Mouse (Mus musculus) G1E (cell line): ENCODE measurements around the gene Syvn1. TPM values are rescaled to one million over a fixed set of nuclear protein-coding genes. Genes with fewer than 3 reads are reported as not detected.

Experiments used
- ATAC-seq: 2 replicates; pipeline ENCODE4 v1.8.0; 2016; ENCODE audit warnings: mild to moderate bottlenecking; ENCODE audit not compliant: insufficient number of reproducible peaks, poor library complexity, low FRiP score, severe bottlenecking; ENCODE audit errors: extremely low read depth
- DNase-seq: peaks from one replicate; pipeline ENCODE4 v3.0.0; 2012; ENCODE audit warnings: low spot score
- H3K27me3 ChIP-seq: 2 replicates; pipeline ENCODE4 v1.6.1; 2012; ENCODE audit warnings: mild to moderate bottlenecking, low read length, inconsistent platforms; ENCODE audit not compliant: insufficient read depth
- H3K36me3 ChIP-seq: replicated peaks from 2 replicates; pipeline ENCODE3; 2012; ENCODE audit warnings: mild to moderate bottlenecking, inconsistent platforms
- H3K4me1 ChIP-seq: 2 replicates; pipeline ENCODE4 v1.6.1; 2012; ENCODE audit warnings: low read depth, low read length, inconsistent platforms, mixed read lengths; ENCODE audit not compliant: insufficient read depth
- H3K4me3 ChIP-seq: 2 replicates; pipeline ENCODE4 v1.5.1; 2012; ENCODE audit warnings: low read depth, mild to moderate bottlenecking, inconsistent platforms, low read length, moderate library complexity, mixed read lengths
- H3K9me3 ChIP-seq: replicated peaks from 2 replicates; pipeline ENCODE4 v1.6.1; 2012; ENCODE audit warnings: inconsistent platforms
- CTCF ChIP-seq: IDR thresholded peaks from 2 replicates; pipeline ENCODE4 v1.5.1; 2012; ENCODE audit warnings: low read depth, low read length, inconsistent platforms, mixed read lengths
- GATA1 ChIP-seq: IDR thresholded peaks from 2 replicates; pipeline ENCODE4 v1.6.1; 2012; ENCODE audit warnings: borderline replicate concordance, low read length, inconsistent platforms, mixed read lengths
- GATA2 ChIP-seq: IDR thresholded peaks from 2 replicates; pipeline ENCODE4 v1.6.1; 2012; ENCODE audit warnings: low read depth, low read length, inconsistent platforms, borderline replicate concordance
- POLR2AphosphoS5 ChIP-seq: IDR thresholded peaks from 2 replicates; pipeline ENCODE4 v1.6.1; 2012; ENCODE audit warnings: low read depth, low read length, inconsistent platforms; ENCODE audit not compliant: insufficient replicate concordance
- TAL1 ChIP-seq: conservative IDR thresholded peaks from 2 replicates; pipeline ENCODE4 v1.6.1; 2012; ENCODE audit warnings: low read depth, low read length, inconsistent platforms, mixed read lengths
- polyA plus RNA-seq: library from polyadenylated mRNA; stranded (reverse); fragments of >175 nt; gene quantifications from 2 replicates; pipeline ENCODE4 v1.2.3, GENCODE M21; 2012
- total RNA-seq, 2 experiments: library from RNA; stranded (forward) in 1 of 2; stranded (reverse) in 1 of 2; fragments of 200-1000 nt in 1 of 2; fragments of >200 nt in 1 of 2; fragmentation: Nextera tagmentation in 1 of 2; gene quantifications; 2 replicates each; pipeline ENCODE4 v1.2.3; 2014 to 2017

Syvn1 gene
- total RNA-seq (2014; fragmentation: Nextera tagmentation) (27.0 and 39.7 TPM in 2 replicates), total RNA-seq (2017) (4.8 and 5.9 TPM in 2 replicates), polyA plus RNA-seq (78.2 and 84.1 TPM in 2 replicates)

DNA sequence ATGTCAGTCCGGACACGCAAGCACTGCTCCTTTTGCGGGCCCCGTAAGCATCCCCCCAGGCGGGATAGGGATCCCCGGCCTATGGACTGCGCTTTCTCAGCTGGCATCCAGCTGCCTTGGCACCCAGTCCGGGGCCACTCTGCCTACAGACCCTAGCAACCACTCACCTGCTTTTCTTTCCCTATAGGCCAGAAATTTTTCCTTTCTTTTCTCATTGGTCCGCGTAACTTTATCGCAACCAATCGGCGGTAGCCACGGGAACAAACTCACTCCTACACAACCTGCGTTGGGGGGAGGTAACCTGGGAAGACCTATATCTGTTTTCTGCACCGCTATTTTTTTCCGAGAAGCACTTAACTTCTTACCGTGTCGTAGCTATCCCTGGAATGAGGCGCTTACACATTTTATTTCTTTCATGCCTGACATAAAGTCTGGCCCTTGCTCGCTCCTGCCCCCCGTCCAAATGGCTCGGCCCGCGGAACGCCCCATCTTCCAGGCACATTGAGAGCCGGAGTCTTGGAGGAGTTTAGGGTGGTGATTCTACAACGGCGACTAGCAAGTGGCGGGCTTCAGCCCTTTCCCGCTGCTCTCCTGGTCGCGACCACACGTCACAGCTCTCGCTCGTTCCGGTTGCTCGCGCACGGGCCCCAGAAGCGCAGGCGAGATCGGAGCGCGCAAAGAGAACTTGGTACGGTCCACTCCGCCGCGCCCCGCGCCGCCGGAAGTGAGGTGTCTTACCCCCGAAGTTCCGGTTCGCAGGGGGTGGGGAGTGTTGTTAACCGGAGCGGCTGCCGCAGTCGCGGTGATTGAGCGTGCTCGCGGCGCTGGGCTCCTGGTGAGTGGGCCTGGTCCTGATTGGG lies at the start of gene Syvn1:
Gene Syvn1 (plus strand): TSS at position 283 of the 860 bp plus-strand sequence.
- Histone ChIP-seq H3K36me3 (peaks cover 55% of the 10 kb centered on the region), H3K27me3 (no peaks in the 10 kb centered on the region), H3K4me1 (peaks cover 60% of the 10 kb centered on the region), H3K9me3 (no peaks in the 10 kb centered on the region), H3K4me3 (peak within 1 kb of the TSS; percentile 90)
- DNase-seq (peak; percentile 92), ATAC-seq (peak; percentile 92)
- TF ChIP-seq GATA2 (no peak), TAL1 (no peak), GATA1 (no peak), POLR2AphosphoS5 (no peak), CTCF (no peak)

DNA sequence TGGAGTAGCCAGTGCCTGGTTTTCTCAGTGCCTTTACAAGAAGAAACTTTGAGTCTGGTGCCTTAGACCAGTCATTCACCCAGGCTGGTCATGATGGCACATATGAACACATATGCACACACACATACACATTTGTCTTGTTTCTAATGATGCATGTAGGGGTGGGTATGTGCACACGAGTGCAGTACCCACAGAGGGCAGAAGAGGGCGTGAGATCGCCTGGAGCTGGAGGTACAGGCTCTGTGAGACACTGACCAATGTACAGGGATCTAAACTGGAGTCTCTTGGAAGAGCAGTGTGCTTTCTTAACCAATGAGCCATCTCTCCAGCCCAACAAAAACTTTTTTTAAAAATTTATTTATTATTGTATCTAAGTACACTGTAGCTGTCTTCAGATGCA lies 48.2 kb upstream of the Syvn1 start:
- H3K4me3 ChIP-seq: no peak overlapping the region
- no peak for DNase-seq
- H3K27me3 ChIP-seq: no peaks in the 10 kb centered on the region
- no peak for ATAC-seq
- H3K9me3 ChIP-seq: no peaks in the 10 kb centered on the region
- peaks cover 89% of the 10 kb centered on the region for H3K36me3 ChIP-seq
- H3K4me1 ChIP-seq: peaks cover 11% of the 10 kb centered on the region
- TF ChIP-seq CTCF: no peak; the same call in 1 of the 2 replicates
- TF ChIP-seq TAL1: no peak
- no peak for TF ChIP-seq POLR2AphosphoS5
- TF ChIP-seq GATA1: no peak
- no peak for TF ChIP-seq GATA2

DNA sequence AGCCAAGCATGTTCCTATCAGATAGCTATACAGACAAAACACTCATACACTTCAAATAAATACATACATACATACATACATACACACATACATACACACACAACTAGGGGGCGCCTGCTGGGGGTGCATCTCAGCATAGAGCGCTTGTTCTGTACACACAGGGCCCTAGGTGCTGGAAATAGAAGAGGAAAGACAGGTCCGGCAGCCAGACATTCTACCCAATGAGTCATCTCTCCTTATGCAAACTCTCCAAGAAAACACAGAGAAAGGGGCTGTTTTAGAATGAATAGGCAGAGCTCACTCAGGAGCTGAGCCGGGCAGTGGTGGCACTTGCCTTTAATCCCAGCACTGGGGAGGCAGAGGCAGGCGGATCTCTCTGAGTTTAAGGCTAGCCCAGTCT lies 46.4 kb upstream of the Syvn1 start:
- no peaks in the 10 kb centered on the region for H3K9me3 ChIP-seq
- H3K4me1 ChIP-seq: peaks cover 11% of the 10 kb centered on the region
- no peaks in the 10 kb centered on the region for H3K27me3 ChIP-seq
- no peak overlapping the region for H3K4me3 ChIP-seq
- no peak for TF ChIP-seq TAL1
- no peak for TF ChIP-seq CTCF
- TF ChIP-seq POLR2AphosphoS5: no peak
- no peak for TF ChIP-seq GATA2
- TF ChIP-seq GATA1: no peak
- DNase-seq (no peak), ATAC-seq (no peak)
- peaks cover 85% of the 10 kb centered on the region for H3K36me3 ChIP-seq

DNA sequence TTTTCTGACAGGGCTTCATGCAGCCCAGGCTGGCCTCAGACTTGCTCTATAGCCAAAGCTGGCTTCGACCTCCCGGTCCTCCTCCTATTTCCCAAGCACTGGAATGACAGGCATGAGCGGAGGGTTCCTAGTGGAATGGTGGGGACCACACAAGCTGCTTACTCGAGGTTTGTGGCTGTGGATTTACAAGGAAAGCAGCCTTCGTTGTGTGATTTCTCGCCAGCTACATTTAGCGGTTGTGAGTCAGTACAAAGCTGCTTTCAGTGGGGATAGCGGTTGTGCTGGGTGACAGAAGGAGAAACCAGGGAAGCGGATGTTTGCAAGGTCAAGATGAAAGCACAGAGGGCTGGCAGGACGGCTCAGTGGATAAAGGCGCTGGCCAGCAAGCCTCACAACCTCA lies 40.8 kb upstream of the Syvn1 start:
- Histone ChIP-seq H3K27me3 (no peaks in the 10 kb centered on the region), H3K4me1 (peaks cover 11% of the 10 kb centered on the region), H3K36me3 (peaks cover 82% of the 10 kb centered on the region), H3K9me3 (no peaks in the 10 kb centered on the region), H3K4me3 (no peak overlapping the region)
- DNase-seq: no peak
- TF ChIP-seq GATA1 (no peak), GATA2 (no peak), POLR2AphosphoS5 (no peak), CTCF (no peak), TAL1 (no peak)
- ATAC-seq: no peak

DNA sequence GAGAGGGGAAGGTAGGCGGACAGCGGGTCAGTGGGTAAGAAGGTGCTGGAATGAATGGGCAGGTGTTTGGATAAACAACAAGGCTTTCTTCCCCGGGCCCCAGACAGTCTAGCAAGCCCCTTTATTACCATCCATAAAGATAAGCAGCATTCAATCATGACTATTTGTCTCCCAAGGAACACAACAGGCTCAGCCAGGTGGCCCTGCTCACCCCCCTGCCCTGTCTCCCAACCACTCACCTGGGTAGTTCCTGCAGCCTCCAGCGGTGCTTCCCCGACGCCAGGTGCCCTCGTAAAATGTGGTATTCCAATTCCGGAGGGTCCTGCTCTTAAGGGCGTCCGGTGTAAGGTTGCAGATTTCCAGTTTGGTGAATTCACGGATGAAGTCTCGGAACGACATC lies 39.4 kb upstream of the Syvn1 start:
- H3K4me1 ChIP-seq: peaks cover 25% of the 10 kb centered on the region
- DNase-seq (no peak), ATAC-seq (no peak)
- no peak overlapping the region for H3K4me3 ChIP-seq
- no peaks in the 10 kb centered on the region for H3K9me3 ChIP-seq
- TF ChIP-seq GATA1: no peak
- no peak for TF ChIP-seq CTCF
- TF ChIP-seq TAL1: no peak
- no peak for TF ChIP-seq GATA2
- no peak for TF ChIP-seq POLR2AphosphoS5
- peaks cover 82% of the 10 kb centered on the region for H3K36me3 ChIP-seq
- H3K27me3 ChIP-seq: no peaks in the 10 kb centered on the region

DNA sequence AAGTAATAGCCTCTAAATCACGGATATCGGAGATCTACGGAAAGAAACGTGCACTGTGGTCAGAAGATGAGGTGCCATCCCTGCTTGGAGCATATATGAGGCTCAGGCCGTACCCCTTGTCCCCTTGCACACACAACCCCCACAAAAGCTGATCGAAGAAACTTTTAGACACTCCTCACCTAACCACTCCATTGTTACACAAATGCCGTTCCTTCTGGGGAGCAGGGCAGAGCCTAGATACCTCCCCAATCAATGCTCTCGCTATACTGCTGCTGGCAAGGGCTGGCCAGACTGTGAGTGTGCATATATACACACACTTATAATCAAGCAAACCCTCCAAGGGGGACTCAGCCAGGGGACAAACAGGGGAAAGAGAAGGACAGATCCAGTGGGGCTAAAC lies 37.2 kb upstream of the Syvn1 start:
- no peaks in the 10 kb centered on the region for H3K9me3 ChIP-seq
- H3K36me3 ChIP-seq: peaks cover 87% of the 10 kb centered on the region
- H3K27me3 ChIP-seq: no peaks in the 10 kb centered on the region
- DNase-seq (no peak), ATAC-seq (no peak)
- TF ChIP-seq TAL1: no peak
- no peak for TF ChIP-seq CTCF
- TF ChIP-seq POLR2AphosphoS5: no peak
- no peak for TF ChIP-seq GATA1
- no peak for TF ChIP-seq GATA2
- peaks cover 45% of the 10 kb centered on the region for H3K4me1 ChIP-seq
- H3K4me3 ChIP-seq: no peak overlapping the region
